Mouse (Mus musculus): ENCODE results near the gene Fbxw21.
A peak's percentile ranks its signal among the peaks of the same experiment; 100 is the strongest.
"Not testable (repeated sequence)": the region's sequence is repeated elsewhere in the genome, so short reads cannot be mapped to it uniquely, and the experiment has no call there.

Gene Fbxw21

DNA sequence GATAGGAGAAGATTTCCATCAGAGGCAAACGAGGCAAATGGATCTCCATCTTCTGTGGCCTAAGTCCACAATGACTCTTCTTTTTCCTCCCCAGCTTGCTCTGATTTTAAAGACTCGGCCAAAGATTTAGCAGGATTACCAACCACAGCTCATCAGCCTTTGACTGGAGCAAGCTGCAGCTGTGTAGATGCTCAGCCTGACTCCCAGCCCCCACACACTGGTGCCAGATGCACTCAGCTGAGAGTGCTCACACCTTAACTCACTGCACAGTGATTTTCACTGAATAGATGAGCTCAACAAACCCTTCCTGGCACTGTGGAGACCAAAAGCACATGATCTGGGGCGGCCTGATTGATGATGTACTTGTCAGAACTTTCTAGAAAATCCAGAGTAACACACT, at the start of gene Fbxw21:
Fbxw21 (minus strand) TSS at position 101 of the 400 bp plus-strand sequence.
- DNase-seq (ENCODE audit: low read depth, low spot score): no peak

DNA sequence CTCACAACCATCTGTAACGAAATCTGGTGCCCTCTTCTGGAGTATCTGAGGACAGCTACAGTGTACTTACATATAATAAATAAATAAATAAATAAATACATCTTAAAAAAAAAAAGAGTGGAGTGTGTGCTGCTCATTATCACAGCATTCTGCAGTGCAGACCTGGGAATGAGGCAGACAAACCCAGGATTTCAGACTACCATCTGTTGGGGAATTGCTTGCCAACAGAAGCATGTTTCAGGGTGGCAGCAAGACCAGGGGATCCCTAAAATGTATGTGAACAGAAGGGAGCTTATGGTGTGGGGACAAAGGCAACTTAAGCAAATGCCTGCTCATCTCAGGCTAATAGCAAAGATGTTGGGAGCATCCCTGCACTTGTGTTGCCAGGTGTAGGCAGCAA, 39.5 kb upstream of the Fbxw21 start:
- peak; percentile 18 for DNase-seq (ENCODE audit: low read depth, low spot score)

DNA sequence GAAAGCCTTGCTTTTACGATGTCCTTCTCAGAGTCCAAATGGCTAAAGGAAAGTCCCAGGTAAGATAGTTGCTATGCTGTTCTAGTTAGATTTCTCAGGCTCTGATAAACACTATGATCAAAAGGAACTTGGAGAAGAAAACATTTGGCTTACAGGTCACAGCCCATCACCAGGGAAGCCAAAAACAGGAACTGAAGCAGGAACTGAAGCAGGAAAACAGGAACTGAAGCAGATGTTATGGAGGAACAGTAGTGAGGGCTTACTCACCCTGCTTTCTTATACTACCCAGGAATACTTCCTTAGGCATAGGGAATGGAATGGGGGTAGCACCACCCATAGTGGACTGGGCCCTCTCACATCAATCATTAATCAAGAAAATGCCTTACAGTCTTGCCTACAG, 38.5 kb upstream of the Fbxw21 start:
- no peak for DNase-seq (ENCODE audit: low read depth, low spot score)

DNA sequence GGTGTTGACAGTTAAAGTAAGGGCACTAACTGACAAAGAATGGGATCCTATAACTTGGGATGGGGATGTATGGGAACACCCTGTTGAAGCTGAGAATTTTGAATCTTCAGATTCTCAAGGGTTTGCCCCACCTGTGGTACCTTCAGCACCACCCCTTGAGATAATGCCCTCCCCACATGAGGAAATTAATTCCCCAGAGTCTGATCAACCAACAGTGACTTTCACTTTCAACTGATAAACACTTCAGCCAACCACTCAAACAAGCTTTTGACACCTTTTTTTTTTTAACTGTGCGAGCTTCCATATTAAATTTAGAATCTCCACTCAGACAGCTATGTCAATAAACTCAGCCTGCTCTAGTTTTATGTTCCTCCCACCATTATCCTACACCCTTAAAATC, 37.5 kb upstream of the Fbxw21 start:
- no peak for DNase-seq (ENCODE audit: low read depth, low spot score)

DNA sequence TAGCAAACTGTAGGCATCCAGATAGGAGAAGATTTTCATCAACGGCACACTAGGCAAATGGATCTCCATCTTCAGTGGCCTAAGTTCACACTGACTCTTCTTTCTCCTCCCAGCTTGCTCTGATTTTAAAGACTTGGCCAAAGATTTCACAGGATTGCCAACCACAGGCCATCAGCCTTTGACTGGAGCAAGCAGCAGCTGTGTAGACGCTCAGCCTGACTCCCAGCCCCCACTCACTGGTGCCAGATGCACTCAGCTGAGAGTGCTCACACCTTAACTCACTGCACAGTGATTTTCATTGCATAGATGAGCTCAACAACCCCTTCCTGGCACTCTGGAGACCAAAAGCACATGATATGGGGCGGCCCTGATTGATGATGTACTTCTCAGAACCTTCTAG, 34.0 kb upstream of the Fbxw21 start, which contains the start of gene Fbxw13:
Fbxw13 (minus strand) TSS at position 101 of the 400 bp plus-strand sequence.
- DNase-seq (ENCODE audit: low read depth, low spot score): not testable (repeated sequence)

DNA sequence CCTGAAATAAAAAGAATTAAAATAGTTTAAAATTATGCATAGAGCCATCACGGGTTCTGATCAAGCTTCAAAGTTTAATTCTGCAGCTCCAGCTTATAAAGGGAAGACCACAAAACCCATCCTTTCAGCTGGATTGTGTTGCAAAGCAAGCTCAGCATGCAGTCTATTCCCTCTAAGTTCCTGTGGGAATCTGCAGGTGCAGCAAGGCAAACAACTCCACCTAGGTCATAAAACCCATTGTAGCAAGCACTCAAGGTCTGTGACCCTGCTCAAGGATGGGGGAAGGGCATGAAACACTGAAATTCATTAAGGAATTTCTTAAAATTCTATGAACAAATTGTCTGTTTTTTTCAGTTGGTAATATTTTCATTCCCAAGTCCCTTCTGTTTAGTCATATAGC, 15.4 kb upstream of the Fbxw21 start:
- DNase-seq (ENCODE audit: low read depth, low spot score): no peak

DNA sequence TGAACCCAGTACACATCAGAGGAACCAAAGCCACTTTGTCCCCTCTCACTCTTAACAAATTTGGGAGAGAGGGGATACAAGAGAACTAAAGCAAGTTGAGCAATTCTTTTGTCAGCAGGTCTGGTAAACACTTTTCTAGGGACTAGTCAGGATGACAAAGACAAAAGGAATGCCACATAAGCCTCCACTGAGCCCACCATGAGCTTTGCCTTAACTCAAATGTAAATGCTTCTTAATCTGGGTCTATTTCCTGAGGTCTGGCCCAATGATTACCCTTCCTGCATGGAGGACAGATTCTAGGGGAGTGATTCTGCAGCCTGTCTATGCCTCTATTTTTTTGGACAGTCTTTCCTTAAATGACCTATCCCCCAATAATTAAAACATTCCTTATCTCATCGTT, 14.5 kb upstream of the Fbxw21 start:
- no peak for DNase-seq (ENCODE audit: low read depth, low spot score)

DNA sequence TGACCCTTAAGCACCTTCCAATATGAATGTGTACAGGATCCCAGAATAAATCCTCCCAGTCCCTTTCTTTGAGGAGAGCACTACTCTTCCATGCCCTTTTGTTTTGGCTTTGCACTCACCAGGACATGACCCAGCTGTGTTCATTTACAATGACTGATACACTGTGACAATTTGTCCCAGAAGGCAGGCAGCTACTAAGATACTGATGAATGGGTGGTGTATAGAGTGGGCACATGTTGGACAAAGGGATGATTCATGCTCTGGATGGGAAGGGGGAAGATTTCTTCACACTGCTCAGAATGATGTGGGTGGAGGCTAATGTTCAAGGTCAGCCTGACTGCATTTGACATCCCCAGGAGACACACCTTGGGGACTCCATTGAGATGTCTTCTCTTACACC, 5.5 kb upstream of the Fbxw21 start:
- no peak for DNase-seq (ENCODE audit: low read depth, low spot score)

DNA sequence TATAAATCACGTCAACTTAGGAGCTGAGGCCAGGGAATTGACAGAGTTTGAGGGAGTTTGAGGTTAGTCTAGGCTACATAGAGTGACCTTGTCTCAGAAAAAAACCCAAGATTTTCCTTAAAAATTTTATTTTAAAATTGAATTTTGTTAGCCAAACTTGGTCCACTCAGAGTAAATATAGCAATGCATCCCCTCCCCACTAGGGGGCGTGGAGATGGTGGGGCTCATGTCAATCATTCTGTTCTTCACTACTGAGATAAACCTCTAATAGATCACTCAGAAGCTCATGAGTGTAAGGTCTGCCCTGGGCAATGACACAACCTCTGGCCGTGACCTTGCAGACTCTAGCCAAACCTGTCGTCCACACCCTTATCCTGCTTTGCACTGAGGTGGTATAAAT, 21.4 kb downstream of the Fbxw21 start:
- not testable (repeated sequence) for DNase-seq (ENCODE audit: low read depth, low spot score)

DNA sequence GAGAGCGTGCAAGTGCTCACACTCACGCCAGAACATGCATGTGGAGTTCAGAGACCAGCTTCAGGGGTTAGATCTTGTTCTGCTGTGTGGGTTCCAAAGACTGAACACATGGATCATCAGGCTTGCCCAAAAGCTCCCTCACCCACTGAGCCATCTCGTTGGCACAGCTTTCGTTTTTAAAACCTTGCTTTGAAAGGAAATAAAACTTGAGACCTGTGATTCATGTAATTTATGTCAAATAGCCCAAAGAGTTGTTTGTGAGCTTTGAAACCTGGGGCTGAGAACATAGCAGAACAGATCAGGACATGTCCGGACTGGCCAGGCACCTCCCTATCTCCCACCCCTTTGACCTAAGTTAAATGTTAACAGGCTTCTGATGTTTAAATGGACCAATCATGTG, 31.8 kb downstream of the Fbxw21 start:
- no peak for DNase-seq (ENCODE audit: low read depth, low spot score)

DNA sequence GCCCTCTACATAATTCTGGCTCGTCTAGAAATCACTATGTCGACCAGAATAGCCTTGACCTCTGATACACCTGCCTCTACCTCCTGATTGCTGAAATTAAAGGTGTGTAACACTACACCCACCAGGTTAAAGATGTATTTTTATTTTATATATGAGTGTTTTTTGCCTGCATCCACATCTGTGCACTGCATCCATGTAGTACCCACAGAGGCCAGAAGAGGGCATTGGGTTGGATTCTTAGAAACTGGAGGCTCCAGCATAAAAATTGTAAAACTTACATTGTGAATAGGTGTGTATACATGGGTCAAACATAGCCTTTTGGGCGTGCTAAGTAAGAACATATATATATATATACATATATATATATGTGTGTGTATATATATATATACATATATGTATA, 33.6 kb downstream of the Fbxw21 start:
- no peak for DNase-seq (ENCODE audit: low read depth, low spot score)

DNA sequence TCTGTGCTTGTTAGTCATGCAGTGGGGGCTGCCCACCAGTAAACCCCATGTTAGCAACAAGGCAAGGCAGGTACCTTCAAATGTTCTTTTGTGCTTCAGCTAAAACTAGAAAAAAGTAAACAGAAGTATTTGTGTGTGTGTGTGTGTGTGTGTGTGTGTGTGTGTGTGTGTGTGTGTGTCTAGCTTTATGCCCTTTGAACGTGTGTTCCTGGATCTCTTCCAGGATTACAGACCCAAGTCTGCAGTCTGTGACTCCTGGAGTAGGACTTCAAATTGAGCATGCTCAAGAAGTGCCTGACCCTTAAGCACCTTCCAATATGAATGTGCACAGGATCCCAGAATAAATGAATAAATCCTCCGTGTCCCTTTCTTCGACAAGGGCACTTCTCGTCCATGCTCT, 34.8 kb downstream of the Fbxw21 start:
- DNase-seq (ENCODE audit: low read depth, low spot score): no peak

DNA sequence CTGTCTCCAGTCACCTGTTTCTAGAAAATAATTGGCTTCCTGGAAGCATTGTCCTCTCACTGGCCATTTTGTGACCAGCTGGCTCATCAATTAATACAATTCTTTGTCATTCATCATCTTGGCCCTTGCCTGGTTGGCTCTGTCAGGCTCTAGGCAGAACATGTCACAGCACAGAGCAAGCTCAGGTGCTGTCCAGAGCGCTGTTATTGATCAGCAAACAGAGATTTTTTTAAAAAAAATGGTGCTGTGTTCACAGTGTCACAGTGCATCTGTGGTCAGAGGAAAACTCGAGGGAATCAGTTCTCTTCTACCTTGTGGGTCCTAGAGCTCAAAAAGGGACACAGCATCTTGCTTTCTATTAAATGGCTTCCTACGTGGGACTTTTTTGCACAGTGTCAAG, 36.4 kb downstream of the Fbxw21 start:
- no peak for DNase-seq (ENCODE audit: low read depth, low spot score)

DNA sequence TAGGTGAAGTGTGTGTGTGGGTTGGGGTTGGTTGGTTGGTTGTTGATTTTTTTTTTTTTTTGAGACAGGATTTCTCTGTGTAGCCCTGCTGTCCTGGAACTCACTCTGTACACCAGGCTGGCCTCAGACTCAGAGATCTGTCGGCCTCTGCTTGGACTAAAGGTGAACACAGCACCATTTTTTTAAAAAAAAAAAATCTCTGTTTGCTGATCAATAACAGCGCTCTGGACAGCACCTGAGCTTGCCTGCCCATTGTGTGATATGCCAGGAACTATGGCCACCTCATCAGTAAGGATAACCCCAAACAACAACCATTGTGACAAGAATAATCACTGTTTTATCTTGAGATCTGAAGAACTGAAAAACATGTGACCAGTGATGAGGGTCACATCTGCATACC, 36.8 kb downstream of the Fbxw21 start:
- DNase-seq (ENCODE audit: low read depth, low spot score): no peak

DNA sequence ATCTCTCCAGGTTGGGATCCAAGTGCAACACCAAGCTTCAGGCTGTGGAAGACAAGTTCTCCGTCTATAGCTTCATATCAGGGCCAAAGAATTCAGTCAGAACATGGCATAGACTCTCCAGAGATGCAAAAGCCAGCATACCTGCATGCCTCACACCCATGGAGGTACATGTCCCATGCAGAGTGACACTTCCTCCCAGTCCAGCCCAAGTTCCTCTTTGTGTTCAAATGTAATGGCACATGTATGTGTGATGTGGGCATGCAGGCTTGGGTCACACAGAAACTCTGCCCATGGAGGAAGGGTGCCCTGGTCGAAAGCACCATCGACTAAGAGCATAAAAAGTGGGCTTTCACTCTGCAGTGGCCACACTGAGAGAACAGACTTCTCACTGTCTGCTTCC, 37.7 kb downstream of the Fbxw21 start:
- DNase-seq (ENCODE audit: low read depth, low spot score): no peak

DNA sequence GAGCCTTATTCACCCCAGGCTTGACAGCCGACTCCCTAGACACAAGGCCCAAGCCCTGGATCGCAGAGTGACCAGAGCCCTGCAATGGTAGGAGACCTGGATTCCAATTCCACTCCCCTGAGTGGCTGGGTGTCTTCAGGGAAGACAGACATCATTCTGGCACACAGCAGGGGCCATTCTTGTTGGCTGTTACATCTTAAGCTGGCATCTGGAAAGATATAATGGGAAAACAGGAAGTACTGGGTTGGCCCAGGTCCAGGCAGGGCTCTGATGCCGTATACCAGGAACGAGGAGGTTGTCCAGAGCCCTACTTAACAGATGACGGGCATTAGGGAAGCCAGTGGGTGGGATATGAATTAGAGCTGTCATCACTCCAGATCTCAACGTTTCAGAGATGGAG, 38.6 kb downstream of the Fbxw21 start:
- no peak for DNase-seq (ENCODE audit: low read depth, low spot score)

DNA sequence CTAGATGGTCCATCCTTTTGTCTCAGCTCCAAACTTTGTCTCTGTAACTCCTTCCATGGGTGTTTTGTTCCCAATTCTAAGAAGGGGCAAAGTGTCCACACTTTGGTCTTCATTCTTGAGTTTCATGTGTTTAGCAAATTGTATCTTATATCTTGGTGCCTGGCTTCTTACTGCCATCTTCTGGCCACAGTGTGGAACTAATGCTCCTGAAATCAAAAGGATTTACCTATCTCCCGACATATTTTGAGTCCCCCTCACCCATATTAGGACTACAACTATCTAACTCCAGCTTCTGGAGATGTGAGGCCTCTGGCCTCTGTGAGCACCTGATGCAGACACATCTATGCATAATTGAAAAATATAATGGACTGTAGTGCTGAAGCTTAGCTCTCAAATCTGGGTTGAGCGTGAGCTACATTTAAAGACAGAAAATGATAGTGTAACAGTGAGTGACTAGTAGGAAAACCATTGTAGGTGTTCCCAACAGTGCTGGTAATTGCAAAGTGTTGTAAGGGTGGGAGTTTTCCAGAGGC, 39.2 kb downstream of the Fbxw21 start:
- DNase-seq (ENCODE audit: low read depth, low spot score): no peak

DNA sequence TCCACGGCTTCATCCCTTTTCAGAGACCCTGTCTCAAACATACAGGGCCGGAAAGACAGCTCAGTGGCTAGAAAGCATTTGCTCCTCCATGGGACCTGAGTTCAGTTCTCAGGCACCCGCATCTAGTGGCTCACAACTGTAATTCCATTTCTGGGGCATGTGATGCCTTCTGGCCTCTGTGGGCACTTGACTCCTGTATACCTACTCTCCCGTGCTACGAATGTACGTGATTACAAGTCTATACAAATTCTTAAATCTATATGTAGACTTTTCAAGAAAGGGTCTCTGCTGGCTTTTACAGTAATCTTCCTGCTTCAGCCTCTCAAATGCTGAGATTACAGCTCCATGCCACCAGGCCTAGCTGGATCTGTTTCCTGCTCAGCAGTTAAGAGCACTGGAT, 40.9 kb downstream of the Fbxw21 start:
- DNase-seq (ENCODE audit: low read depth, low spot score): no peak

DNA sequence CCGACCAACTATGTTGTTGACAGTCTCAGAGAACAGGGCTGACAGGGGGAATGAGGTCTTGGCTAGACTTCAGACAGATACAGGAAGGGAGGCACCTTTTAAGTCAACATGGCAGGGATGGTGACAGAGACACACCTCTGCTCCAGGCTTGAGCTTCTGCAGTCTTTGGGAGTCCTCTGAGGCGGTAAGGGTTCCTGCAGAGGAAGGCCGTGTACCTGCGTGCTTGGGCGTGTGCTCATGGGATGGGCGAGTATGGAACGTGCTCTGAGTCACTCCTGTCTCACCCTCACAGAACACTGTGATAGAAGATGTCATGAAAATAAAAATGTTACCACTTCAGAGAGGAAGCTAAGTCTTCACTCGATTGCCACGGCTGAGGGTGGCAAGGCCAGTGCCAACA, 42.3 kb downstream of the Fbxw21 start:
- DNase-seq (ENCODE audit: low read depth, low spot score): no peak

DNA sequence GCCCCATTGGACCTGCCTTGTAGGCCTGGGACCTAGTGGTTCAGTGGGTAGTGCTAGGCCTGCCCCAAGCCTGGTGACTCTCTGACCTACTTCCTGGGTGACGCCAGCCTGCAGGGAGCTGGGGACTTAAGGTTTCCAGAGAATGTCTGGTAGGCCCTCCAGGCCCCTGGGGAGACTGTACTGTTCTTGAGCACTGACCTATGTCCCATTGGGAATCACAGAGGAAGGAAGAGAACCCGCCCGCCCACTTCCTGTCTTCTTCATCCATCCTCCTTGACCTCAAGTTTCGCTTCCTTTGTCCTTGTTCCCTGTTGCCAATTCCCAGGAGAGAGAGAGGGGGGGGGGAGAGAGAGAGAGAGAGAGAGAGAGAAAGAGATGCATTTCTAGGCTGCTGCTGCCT, 43.7 kb downstream of the Fbxw21 start:
- DNase-seq (ENCODE audit: low read depth, low spot score): no peak

DNA sequence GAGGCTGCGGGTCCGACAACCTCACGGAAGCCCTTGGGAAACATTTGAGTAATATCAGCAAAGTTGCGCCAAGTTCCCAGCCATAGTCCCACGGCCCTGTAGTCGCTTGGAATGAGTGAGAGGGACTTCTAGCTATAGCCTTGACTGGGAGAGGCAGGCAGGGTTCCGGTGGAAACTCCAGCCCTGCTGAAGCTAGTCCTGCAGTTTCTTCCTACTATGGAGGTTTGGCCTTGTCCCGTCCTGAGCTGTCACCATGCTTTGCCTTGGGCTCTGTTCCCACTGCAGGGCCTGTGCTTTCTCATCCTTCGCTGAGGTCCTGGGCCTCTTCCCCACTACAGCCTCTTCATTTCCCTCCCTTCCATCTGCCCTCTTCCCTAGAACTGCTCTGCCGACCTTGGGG, 45.6 kb downstream of the Fbxw21 start:
- DNase-seq (ENCODE audit: low read depth, low spot score): no peak

DNA sequence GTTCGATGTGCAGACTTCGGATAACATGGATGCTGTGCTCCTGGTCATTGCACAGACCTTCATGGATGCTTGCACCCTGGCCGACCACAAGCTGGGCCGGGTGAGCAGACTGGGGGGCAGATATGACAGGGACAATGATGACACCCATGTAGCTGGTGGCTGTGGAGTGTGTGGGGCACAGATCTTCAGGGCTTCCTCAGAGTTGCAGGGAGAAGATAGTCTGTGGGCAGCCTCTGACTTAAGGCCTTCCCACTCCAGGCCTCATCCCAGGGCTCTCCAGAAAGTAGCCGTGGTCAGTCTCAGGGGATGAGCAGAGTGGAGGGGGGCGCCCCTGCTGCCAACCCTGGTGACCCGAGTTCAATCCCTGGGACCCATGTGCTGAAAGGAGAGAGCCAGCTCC, 47.0 kb downstream of the Fbxw21 start:
- no peak for DNase-seq (ENCODE audit: low read depth, low spot score)

DNA sequence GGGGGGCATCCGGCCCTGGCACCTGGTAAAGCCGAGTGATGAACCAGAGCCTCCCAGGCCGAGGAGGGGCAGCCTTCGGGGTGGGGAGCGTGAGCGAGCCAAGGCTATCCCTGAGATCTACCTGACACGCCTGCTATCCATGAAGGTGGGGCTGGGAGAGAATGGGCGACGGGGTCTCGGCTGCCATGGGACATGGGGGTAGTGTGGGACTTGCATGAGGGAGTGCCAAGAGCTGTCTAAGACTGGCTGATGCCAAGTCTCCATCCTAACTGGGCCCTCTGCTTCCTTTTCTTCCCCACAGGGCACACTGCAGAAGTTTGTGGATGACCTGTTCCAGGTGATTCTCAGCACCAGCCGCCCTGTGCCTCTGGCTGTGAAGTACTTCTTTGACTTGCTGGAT, 47.6 kb downstream of the Fbxw21 start:
- DNase-seq (ENCODE audit: low read depth, low spot score): no peak

DNA sequence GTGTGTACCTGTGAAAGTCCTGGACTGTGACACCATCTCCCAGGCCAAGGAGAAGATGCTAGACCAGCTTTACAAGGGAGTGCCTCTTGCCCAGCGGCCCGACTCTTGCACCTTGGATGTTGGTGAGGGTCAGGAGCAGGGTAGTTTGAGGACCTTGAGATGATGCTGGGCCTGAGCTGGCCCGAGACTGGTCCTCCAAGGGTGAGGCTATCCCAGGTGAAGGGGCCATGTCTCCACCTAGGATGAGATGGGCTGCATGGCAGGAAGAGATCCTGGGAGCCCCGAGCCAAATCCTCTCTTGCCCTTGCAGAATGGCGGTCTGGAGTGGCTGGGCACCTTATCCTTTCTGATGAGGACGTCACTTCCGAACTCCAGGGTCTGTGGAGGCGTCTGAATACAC, 48.5 kb downstream of the Fbxw21 start:
- no peak for DNase-seq (ENCODE audit: low read depth, low spot score)

DNA sequence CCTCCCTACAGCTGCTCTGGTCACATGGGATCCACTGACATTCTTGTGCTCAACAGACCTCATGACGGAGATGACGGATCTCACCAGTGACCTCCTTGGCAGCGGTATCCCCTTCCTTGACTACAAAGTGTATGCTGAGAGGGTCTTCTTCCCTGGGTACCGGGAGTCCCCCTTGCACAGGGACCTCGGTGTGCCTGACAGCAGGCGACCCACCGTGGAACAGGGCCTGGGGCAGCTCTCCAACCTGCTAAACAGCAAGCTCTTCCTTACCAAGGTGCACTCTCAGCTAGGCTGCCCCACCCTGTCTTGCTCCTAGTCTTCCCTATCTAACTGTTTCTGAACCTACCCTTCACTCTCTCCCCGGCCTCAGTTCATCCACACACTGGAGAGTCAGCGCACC, 50.2 kb downstream of the Fbxw21 start:
- no peak for DNase-seq (ENCODE audit: low read depth, low spot score)

Data from brain, embryonic 18.5 days (tissue).